Mouse (Mus musculus) ES-E14 (cell line): ENCODE measurements at regions not wholly inside any gene's neighbourhood (a gene's known extent, or its start where the extent isn't known, plus 50 kb on each side); places are given as distances from the start of the nearest gene placed in this dataset.
A peak's percentile ranks its signal among the peaks of the same experiment; 100 is the strongest.

Source experiments
- DNase-seq: peaks from one replicate; pipeline ENCODE4 v3.0.0-alpha.2; 2013; ENCODE audit warnings: low read depth, low spot score
- H3K27ac ChIP-seq: 2 replicates; pipeline ENCODE4 v1.5.1; 2012; ENCODE audit warnings: low read depth, mild to moderate bottlenecking, low read length, moderate library complexity, mixed read lengths; ENCODE audit not compliant: poor library complexity, insufficient read depth, severe bottlenecking
- H3K36me3 ChIP-seq: 2 replicates; pipeline ENCODE4 v1.6.1; 2012; ENCODE audit warnings: mild to moderate bottlenecking, low read length, moderate library complexity, mixed read lengths; ENCODE audit not compliant: control insufficient read depth, poor library complexity, insufficient read depth, severe bottlenecking
- H3K4me1 ChIP-seq, 2 experiments: fragments of 150-350 bp in 1 of 2; sonication (generic) in 1 of 2; 2 replicates each; pipeline ENCODE4 v1.6.1; 2012; ENCODE audit warnings: low read length in 2 of 2, mild to moderate bottlenecking in 1 of 2, mixed read lengths in 1 of 2; ENCODE audit not compliant: control insufficient read depth in 2 of 2, insufficient read depth in 2 of 2, poor library complexity in 1 of 2
- H3K4me3 ChIP-seq, 2 experiments: fragments of 150-350 bp in 1 of 2; sonication (generic) in 1 of 2; 2 replicates each; pipeline ENCODE4 v1.5.1; 2012; ENCODE audit warnings: low read length in 2 of 2, low read depth in 1 of 2, mild to moderate bottlenecking in 1 of 2, mixed read lengths in 1 of 2; ENCODE audit not compliant: insufficient read depth in 1 of 2, poor library complexity in 1 of 2, severe bottlenecking in 1 of 2
- H3K9ac ChIP-seq: 2 replicates; pipeline ENCODE4 v1.6.1; 2012; ENCODE audit warnings: low read depth, mild to moderate bottlenecking, low read length, mixed read lengths; ENCODE audit not compliant: poor library complexity, insufficient read depth, severe bottlenecking
- H3K9me3 ChIP-seq: fragments of 150-350 bp; sonication (generic); 2 replicates; pipeline ENCODE4 v1.6.1; 2012; ENCODE audit warnings: low read depth, mild to moderate bottlenecking, low read length; ENCODE audit not compliant: control insufficient read depth, insufficient read depth
- CHD2 ChIP-seq: IDR thresholded peaks from 2 replicates; pipeline ENCODE4 v1.6.1; 2014; ENCODE audit warnings: mild to moderate bottlenecking, low read depth, low read length, inconsistent platforms
- HCFC1 ChIP-seq: IDR thresholded peaks from 2 replicates; pipeline ENCODE4 v1.6.1; 2012; ENCODE audit warnings: low read length, inconsistent platforms, borderline replicate concordance; ENCODE audit not compliant: insufficient read depth
- MAFK ChIP-seq: IDR thresholded peaks from 2 replicates; pipeline ENCODE4 v1.6.1; 2014; ENCODE audit warnings: mild to moderate bottlenecking, low read depth, low read length, inconsistent platforms; ENCODE audit not compliant: insufficient read depth
- ZC3H11A ChIP-seq: IDR thresholded peaks from 2 replicates; pipeline ENCODE4 v1.6.1; 2012; ENCODE audit warnings: low read depth, mild to moderate bottlenecking, inconsistent platforms, low read length, borderline replicate concordance
- ZNF384 ChIP-seq: IDR thresholded peaks from 2 replicates; pipeline ENCODE4 v1.6.1; 2012; ENCODE audit warnings: low read depth, low read length, inconsistent platforms
- in situ Hi-C, 2 experiments: fragments of 600-800 bp; cut with MboI; formaldehyde crosslinking; loops; one replicate each; pipeline ENCODE4 v1.15.1; 2025; ENCODE audit warnings: low sequenced_read_pairs in 2 of 2, inconsistent platforms in 1 of 2; ENCODE audit not compliant: unreplicated experiment in 2 of 2

DNA sequence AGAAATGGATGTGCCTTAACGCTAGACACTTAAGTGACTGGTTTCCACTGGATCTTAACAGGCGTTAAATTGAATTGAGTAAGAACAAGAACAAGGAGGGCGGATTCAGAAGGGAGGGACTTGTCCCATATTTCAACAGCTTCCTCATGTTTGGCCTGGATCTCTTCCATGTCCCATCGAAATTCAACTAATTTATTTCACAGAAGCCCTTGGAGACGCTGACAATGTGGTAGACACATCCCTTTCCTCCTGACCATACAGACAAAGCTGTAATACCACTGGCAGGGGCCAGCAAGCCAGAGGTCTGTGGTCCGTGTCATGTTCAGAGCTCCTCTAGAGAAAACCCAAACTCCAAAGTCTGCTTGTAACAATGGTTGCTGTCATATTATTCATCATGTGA is 147.2 kb downstream of the Dact1 start:
- in situ Hi-C loops = no loop called here
- H3K9ac ChIP-seq = no peak overlapping the region
- TF ChIP-seq ZC3H11A (no peak), MAFK (no peak), ZNF384 (no peak), CHD2 (no peak), HCFC1 (no peak)
- no peak overlapping the region for H3K27ac ChIP-seq
- no peak for DNase-seq
- H3K9me3 ChIP-seq = no peaks in the 10 kb centered on the region
- no peak overlapping the region for H3K4me3 ChIP-seq
- no peaks in the 10 kb centered on the region for H3K36me3 ChIP-seq
- peaks cover 9 to 14% of the 10 kb centered on the region in 2 experiments; a peak in 3 of 4 replicates for H3K4me1 ChIP-seq

GRCm38 (mm10) chr12:71458559-71459176 is 149.0 kb downstream of the Dact1 start:
- in situ Hi-C loops = no loop called here
- TF ChIP-seq ZC3H11A (no peak), HCFC1 (no peak), ZNF384 (no peak), CHD2 (no peak), MAFK (no peak)

GRCm38 (mm10) chr12:71460643-71461042 is 151.0 kb downstream of the Dact1 start:
- Histone ChIP-seq H3K9ac (no peak overlapping the region), H3K9me3 (no peaks in the 10 kb centered on the region), H3K4me3 (no peak overlapping the region), H3K4me1 (peaks cover 9 to 14% of the 10 kb centered on the region in 2 experiments; a peak in 3 of 4 replicates), H3K36me3 (peaks cover 2% of the 10 kb centered on the region; the same call in 1 of the 2 replicates), H3K27ac (no peak overlapping the region)
- in situ Hi-C loops = no loop called here
- peak; percentile 40 for DNase-seq
- no peak for TF ChIP-seq ZNF384
- TF ChIP-seq HCFC1 = no peak
- no peak for TF ChIP-seq MAFK
- TF ChIP-seq ZC3H11A = no peak
- TF ChIP-seq CHD2 = no peak

More at GRCm38 (mm10) chr12:71458559-71459176, 149.0 kb downstream of the Dact1 start:
- no peaks in the 10 kb centered on the region for H3K9me3 ChIP-seq
- no peak overlapping the region for H3K27ac ChIP-seq
- DNase-seq = no peak
- no peak overlapping the region for H3K9ac ChIP-seq
- H3K4me3 ChIP-seq = no peak overlapping the region
- H3K4me1 ChIP-seq = peaks cover 9 to 14% of the 10 kb centered on the region in 2 experiments; a peak in 3 of 4 replicates
- H3K36me3 ChIP-seq = peaks cover 2% of the 10 kb centered on the region; the same call in 1 of the 2 replicates

GRCm38 (mm10) chr12:71467820-71468219 is 158.1 kb downstream of the Dact1 start:
- in situ Hi-C loops = no loop called here
- Histone ChIP-seq H3K36me3 (no peaks in the 10 kb centered on the region), H3K27ac (no peak overlapping the region), H3K4me3 (no peak overlapping the region), H3K9ac (no peak overlapping the region), H3K4me1 (no peaks in the 10 kb centered on the region), H3K9me3 (no peaks in the 10 kb centered on the region)
- TF ChIP-seq ZC3H11A (no peak), CHD2 (no peak), HCFC1 (no peak), MAFK (no peak), ZNF384 (no peak)
- DNase-seq = no peak
